Mouse (Mus musculus): ENCODE results near the gene Rpl4. TPM values are rescaled to one million over a fixed set of nuclear protein-coding genes. Genes with fewer than 3 reads are reported as not detected.

Gene Rpl4
- total and polyA plus RNA-seq, 3 experiments: 1,956 to 4,069 (median 1,996) TPM

- H3K4me3 ChIP-seq (replicated peaks in 1 of 3; ENCODE audit: low read depth in 2 of 3, low read length in 2 of 3, poor library complexity in 1 of 3): peak overlapping the region; percentile 84 to 96 (median 91)
- in situ Hi-C loops (cut with MboI; ENCODE audit: low pct_ligation_motif_present, low pct_unique_long_range_greater_than_20kb, low sequenced_read_pairs) (no loop called here), dilution Hi-C loops (cut with MboI; ENCODE audit: extremely low pct_ligation_motif_present, extremely low pct_unique_long_range_greater_than_20kb, low sequenced_read_pairs) (no loop called here)
- TF ChIP-seq JUND (conservative IDR thresholded peaks at IDR 0.05; ENCODE audit: low read depth, low read length): no peak
- no peak for TF ChIP-seq RAD21 (IDR thresholded peaks at IDR 0.05; ENCODE audit: low read depth, low read length)
- no peak for TF ChIP-seq PAX5 (IDR thresholded peaks at IDR 0.05; ENCODE audit: low read length)
- TF ChIP-seq SMC3 (IDR thresholded peaks at IDR 0.05; ENCODE audit: low read depth, low read length): no peak
- TF ChIP-seq ZKSCAN1 (IDR thresholded peaks at IDR 0.05; ENCODE audit: borderline replicate concordance, low read depth, low read length): no peak
- peak; percentile 18; the same call in 1 of the 2 replicates for TF ChIP-seq EP300 (IDR thresholded peaks at IDR 0.05; ENCODE audit: low read length)
- TF ChIP-seq ZC3H11A (IDR thresholded peaks at IDR 0.05; ENCODE audit: low read depth, low read length): no peak
- TF ChIP-seq BHLHE40 (IDR thresholded peaks at IDR 0.05; ENCODE audit: low read depth, low read length): no peak
- TF ChIP-seq USF1 (IDR thresholded peaks at IDR 0.05; ENCODE audit: low read depth, low read length): no peak
- no peak for TF ChIP-seq ELF1 (IDR thresholded peaks at IDR 0.05; ENCODE audit: low read depth, low read length)
- peak; percentile 46; the same call in 1 of the 2 replicates for TF ChIP-seq CHD1 (IDR thresholded peaks at IDR 0.05; ENCODE audit: low read depth, low read length)
- no peak for TF ChIP-seq UBTF (IDR thresholded peaks at IDR 0.05; ENCODE audit: low read depth, low read length)
- 0 out of 2 replicates have a peak, but pooled peaks have one; percentile 22 for TF ChIP-seq NELFE (IDR thresholded peaks at IDR 0.05; ENCODE audit: low read depth, low read length)
- 0 out of 2 replicates have a peak, but pooled peaks have one; percentile 23 for TF ChIP-seq ZMIZ1 (IDR thresholded peaks at IDR 0.05; ENCODE audit: low read depth, low read length)
- no peak for TF ChIP-seq MEF2A (IDR thresholded peaks at IDR 0.05; ENCODE audit: borderline replicate concordance, low read depth, low read length)
- peak; percentile 74; the same call in 1 of the 2 replicates for TF ChIP-seq SIN3A (IDR thresholded peaks at IDR 0.05; ENCODE audit: low read length)
- TF ChIP-seq HCFC1 (IDR thresholded peaks at IDR 0.05; ENCODE audit: low read depth, low read length): peak; percentile 13; the same call in 1 of the 2 replicates
- TF ChIP-seq MXI1 (IDR thresholded peaks at IDR 0.05; ENCODE audit: low read depth, low read length): no peak; the same call in 1 of the 2 replicates
- TF ChIP-seq MYC (IDR thresholded peaks at IDR 0.05; ENCODE audit: low read depth, low read length): 0 out of 2 replicates have a peak, but pooled peaks have one; percentile 15
- TF ChIP-seq CTCF (conservative IDR thresholded peaks at IDR 0.05 in 1 of 2, IDR thresholded peaks at IDR 0.05 in 1 of 2; ENCODE audit: low read depth in 2 of 2, low read length in 2 of 2): no peak
- no peak for TF ChIP-seq USF2 (conservative IDR thresholded peaks at IDR 0.05; ENCODE audit: low read depth, low read length)
- no peak for TF ChIP-seq TBP (conservative IDR thresholded peaks at IDR 0.05; ENCODE audit: low read depth, low read length)
- TF ChIP-seq MAZ (IDR thresholded peaks at IDR 0.05; ENCODE audit: low read depth, low read length): no peak
- no peak for TF ChIP-seq ETS1 (conservative IDR thresholded peaks at IDR 0.05; ENCODE audit: low read depth, low read length)
- TF ChIP-seq KAT2A (IDR thresholded peaks at IDR 0.05; ENCODE audit: insufficient replicate concordance, low read length): 0 out of 2 replicates have a peak, but pooled peaks have one; percentile 29
- no peak for TF ChIP-seq GABPA (IDR thresholded peaks at IDR 0.05; ENCODE audit: insufficient replicate concordance, low read depth, low read length)
- peaks cover 37 to 47% of the 10 kb centered on the region in 2 experiments for H3K36me3 ChIP-seq (replicated peaks in 1 of 2; ENCODE audit: control insufficient read depth in 1 of 2, insufficient read depth in 1 of 2, low read length in 1 of 2)
- peak overlapping the region; percentile 96 for H3K4me2 ChIP-seq (ENCODE audit: insufficient read depth, low read depth, poor library complexity, severe bottlenecking)
- no peak for DNase-seq (ENCODE audit: extremely low read depth)
- peaks cover 70% of the 10 kb centered on the region for H3K79me2 ChIP-seq (replicated peaks; ENCODE audit: control insufficient read depth, extremely low read depth, insufficient read depth, poor library complexity, severe bottlenecking)
- no peaks in the 10 kb centered on the region for H3K9me3 ChIP-seq (replicated peaks; ENCODE audit: low read length)
- no peak overlapping the region for H3K27ac ChIP-seq (ENCODE audit: insufficient read depth, low read depth)
- no peaks in the 10 kb centered on the region for H3K27me3 ChIP-seq (replicated peaks)
- H3K4me1 ChIP-seq (ENCODE audit: control insufficient read depth in 1 of 2, insufficient read depth in 2 of 2): peaks cover 0 to 40% of the 10 kb centered on the region in 2 experiments; a peak in 2 of 4 replicates
- H3K9ac ChIP-seq (ENCODE audit: insufficient read depth, low read depth): peak overlapping the region; percentile 93
These were observed 1.2 kb downstream of the Rpl4 start for GRCm38 (mm10) chr9:64174341-64174740.
